Mouse (Mus musculus) liver, postnatal 0 days (tissue): ENCODE measurements at regions not wholly inside any gene's neighbourhood (a gene's known extent, or its start where the extent isn't known, plus 50 kb on each side); places are given as distances from the start of the nearest gene placed in this dataset.

Source experiments
- CTCF ChIP-seq: sonication (generic); IDR thresholded peaks from 2 replicates; pipeline ENCODE4 v1.5.1; 2016; ENCODE audit warnings: antibody characterized with exemption, low read depth
- EP300 ChIP-seq: IDR thresholded peaks from 2 replicates; pipeline ENCODE4 v1.6.1; 2016; ENCODE audit warnings: antibody characterized with exemption, low read depth, mild to moderate bottlenecking

- TF ChIP-seq CTCF (no peak), EP300 (no peak)
Observed at GRCm38 (mm10) chr3:21937281-21938035, 139.0 kb upstream of the Tbl1xr1 start.
